Mouse (Mus musculus) adrenal gland, postnatal 0 days (tissue): ENCODE data around the gene Spred3. TPM values are rescaled to one million over a fixed set of nuclear protein-coding genes. Genes with fewer than 3 reads are reported as not detected.

Experiments used
- polyA plus RNA-seq: library from polyadenylated mRNA; unstranded; fragments of >200 nt; fragmentation: Nextera tagmentation; extraction: Ambion mirVana; gene quantifications from 2 replicates; pipeline ENCODE4 v1.2.1, GENCODE M21; 2015

The Spred3 gene
- polyA plus RNA-seq = 2.3 and 3.7 TPM in 2 replicates

DNA sequence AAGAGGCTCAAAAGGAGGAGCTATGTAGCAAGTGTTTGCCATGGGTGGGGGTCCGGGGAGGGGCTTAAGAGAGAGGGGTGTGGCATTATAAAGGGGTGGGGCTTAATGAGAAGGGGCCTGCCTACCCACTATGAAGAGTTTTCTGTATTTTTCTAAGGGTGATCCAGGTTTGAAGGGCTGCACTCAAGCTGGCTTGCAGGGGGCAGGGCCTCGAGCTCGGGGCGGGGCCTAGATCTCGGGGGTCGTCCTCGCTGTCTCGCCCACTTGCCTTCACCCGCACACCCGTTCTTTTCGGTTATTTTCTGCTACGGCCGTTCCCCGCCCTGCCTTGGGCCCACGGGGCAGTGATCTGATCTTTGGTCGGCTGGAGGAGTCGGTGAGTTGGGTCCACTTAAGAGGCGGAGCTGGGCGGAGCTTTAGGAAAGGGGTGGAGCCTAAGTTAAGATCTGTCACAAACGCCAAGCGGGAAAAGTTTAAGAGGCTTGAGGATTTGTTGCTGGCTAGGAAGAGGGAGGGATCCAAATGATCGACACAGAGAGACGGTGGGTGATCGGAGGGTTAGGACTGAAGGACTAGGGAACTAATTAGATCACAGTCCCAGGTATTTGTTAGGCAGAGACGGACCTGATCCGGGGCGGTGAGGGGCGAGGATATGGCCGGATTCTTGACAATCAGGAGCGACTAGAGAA, at the start of gene Spred3, which contains the start of gene Ggn:
Gene Spred3 (minus strand): TSS at position 346 of the 689 bp plus-strand sequence.
Gene Ggn (plus strand): TSS at position 145 of the 689 bp plus-strand sequence.

GRCm38 (mm10) chr7:29213675-29214082, 43.5 kb upstream of the Spred3 start, which contains the start of gene Catsperg1:
Catsperg1 (minus strand) TSS chr7:29214035.

DNA sequence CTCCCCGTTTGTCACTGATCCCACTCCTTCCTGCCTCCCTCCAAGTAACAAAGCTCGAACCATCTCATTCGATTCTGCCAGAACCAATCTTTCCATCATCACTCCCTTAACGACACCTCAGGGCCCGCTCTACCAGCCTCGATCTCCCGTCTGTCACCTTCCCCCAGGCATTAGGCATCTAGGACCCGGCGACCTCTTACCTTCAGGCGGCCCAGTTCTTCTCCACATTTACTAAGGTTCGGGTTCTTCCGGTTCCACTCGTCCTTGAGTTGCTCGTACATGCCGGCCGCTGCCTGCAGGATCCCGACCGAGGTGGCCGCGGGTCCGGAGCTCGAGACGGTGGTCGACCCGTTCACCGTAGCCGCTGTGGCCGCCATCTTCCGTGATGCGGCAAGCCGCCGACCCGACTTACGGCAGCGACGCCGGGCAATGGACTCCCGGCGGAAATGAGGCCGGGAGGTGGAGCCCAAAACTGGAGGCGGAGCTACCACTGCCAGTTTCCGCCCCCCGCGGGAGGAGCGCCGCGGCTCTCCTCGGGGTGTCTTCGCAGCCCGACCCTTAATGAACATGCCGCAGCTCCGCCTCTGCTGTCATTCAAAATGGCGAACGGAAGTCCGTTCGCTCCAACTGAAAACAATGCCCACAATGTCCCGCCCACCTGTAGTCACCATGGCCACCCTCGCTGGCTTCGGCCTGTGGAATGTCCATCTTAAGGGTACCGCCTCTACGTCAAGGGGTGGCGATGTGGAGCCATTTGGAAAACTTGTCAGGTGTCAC, 10.1 kb upstream of the Spred3 start, which contains the start of gene Psmd8:
Gene Psmd8 (minus strand): TSS at position 625 of the 777 bp plus-strand sequence.

GRCm38 (mm10) chr7:29155838-29156782, 14.1 kb downstream of the Spred3 start, which contains the start of gene Fam98c:
Fam98c (minus strand) TSS chr7:29156234.

GRCm38 (mm10) chr7:29134693-29135386, 35.4 kb downstream of the Spred3 start, which contains the start of gene Rasgrp4:
Rasgrp4 (plus strand) TSS chr7:29134851.

DNA sequence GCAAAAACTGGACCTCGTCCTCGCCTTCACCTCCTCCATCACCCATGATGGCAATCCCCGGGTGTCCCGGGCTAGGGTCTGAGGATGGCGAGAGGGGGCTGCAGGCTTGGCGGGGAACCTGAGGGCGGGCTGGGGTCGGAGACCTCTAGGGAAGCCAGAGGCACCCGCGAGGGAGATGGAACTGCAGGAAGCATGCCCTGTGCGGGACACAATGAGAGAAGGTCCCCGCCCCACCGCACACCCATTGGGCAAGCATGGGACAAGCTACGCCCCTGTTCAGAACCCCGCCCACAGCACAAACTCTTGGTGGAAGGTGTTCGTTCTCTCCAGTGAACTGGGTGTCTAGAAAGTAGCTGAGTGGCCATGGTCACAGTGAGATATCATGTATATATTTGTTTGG, 45.2 kb downstream of the Spred3 start, which contains the start of gene Ryr1:
Gene Ryr1 (minus strand): TSS at position 210 of the 400 bp plus-strand sequence.

Other genes with a start within 250 kb of the Spred3 start
- gene Actn4, start 208.1 kb downstream of the Spred3 start, polyA plus RNA-seq = 121 and 144 TPM in 2 replicates
- 348 and 365 TPM in 2 replicates for gene Eif3k, start 188.5 kb downstream of the Spred3 start, polyA plus RNA-seq
- 2.1 and 8.1 TPM in 2 replicates for gene Map4k1, start 188.4 kb downstream of the Spred3 start, polyA plus RNA-seq
- gene Ryr1, start 45.2 kb downstream of the Spred3 start, polyA plus RNA-seq = 0.41 and 1.5 TPM in 2 replicates
- 0.65 and 0.72 TPM in 2 replicates for gene Rasgrp4, start 35.6 kb downstream of the Spred3 start, polyA plus RNA-seq
- gene Fam98c, start 14.2 kb downstream of the Spred3 start, polyA plus RNA-seq = 22.0 and 30.3 TPM in 2 replicates
- gene Ggn, start 201 bp downstream of the Spred3 start, polyA plus RNA-seq = 0.65 and 1.1 TPM in 2 replicates
- gene Psmd8, start 10.3 kb upstream of the Spred3 start, polyA plus RNA-seq = 266 and 370 TPM in 2 replicates
- 0.76 and 1.7 TPM in 2 replicates for gene Catsperg1, start 43.6 kb upstream of the Spred3 start, polyA plus RNA-seq
- gene Kcnk6, start 62.1 kb upstream of the Spred3 start, polyA plus RNA-seq = 0.69 and 1.3 TPM in 2 replicates
- 75.2 and 79.0 TPM in 2 replicates for gene Yif1b, start 67.9 kb upstream of the Spred3 start, polyA plus RNA-seq
- 16.2 and 34.8 TPM in 2 replicates for gene 2200002D01Rik, start 78.1 kb upstream of the Spred3 start, polyA plus RNA-seq
- 67.7 and 134 TPM in 2 replicates for gene Spint2, start 111.5 kb upstream of the Spred3 start, polyA plus RNA-seq
- gene Ppp1r14a, start 118.9 kb upstream of the Spred3 start, polyA plus RNA-seq = 22.7 and 34.9 TPM in 2 replicates
- gene Dpf1, start 133.5 kb upstream of the Spred3 start, polyA plus RNA-seq = 4.8 and 7.1 TPM in 2 replicates